Mouse (Mus musculus) midbrain, embryonic 13.5 days (tissue): ENCODE data around the gene Agpat2. TPM values are rescaled to one million over a fixed set of nuclear protein-coding genes. Genes with fewer than 3 reads are reported as not detected.

ENCODE experiments used
- ATAC-seq: fragments of 200-750 bp; cut with Nextera tagmentation; 2 replicates; pipeline ENCODE4 v1.8.0; 2017; ENCODE audit warnings: mild to moderate bottlenecking, moderate TSS enrichment, moderate library complexity
- H3K27ac ChIP-seq: fragments of 300-500 bp; sonication (generic); 2 replicates; pipeline ENCODE4 v1.5.1; 2015; ENCODE audit warnings: inconsistent platforms, mild to moderate bottlenecking, moderate library complexity
- H3K27me3 ChIP-seq: fragments of 300-500 bp; sonication (generic); 2 replicates; pipeline ENCODE4 v1.6.1; 2015; ENCODE audit warnings: mild to moderate bottlenecking, inconsistent platforms
- H3K36me3 ChIP-seq: fragments of 300-500 bp; sonication (generic); 2 replicates; pipeline ENCODE4 v1.6.1; 2015; ENCODE audit warnings: mild to moderate bottlenecking, inconsistent platforms
- H3K4me1 ChIP-seq: fragments of 300-500 bp; sonication (generic); replicated peaks from 2 replicates; pipeline ENCODE4 v1.6.1; 2015; ENCODE audit warnings: inconsistent platforms
- H3K4me2 ChIP-seq: fragments of 300-500 bp; sonication (generic); replicated peaks from 2 replicates; pipeline ENCODE4 v1.6.1; 2015; ENCODE audit warnings: moderate library complexity, mild to moderate bottlenecking, inconsistent platforms
- H3K4me3 ChIP-seq: fragments of 300-500 bp; sonication (generic); replicated peaks from 2 replicates; pipeline ENCODE4 v1.5.1; 2015; ENCODE audit warnings: mild to moderate bottlenecking, inconsistent platforms
- H3K9ac ChIP-seq: fragments of 300-500 bp; sonication (generic); replicated peaks from 2 replicates; pipeline ENCODE4 v1.6.1; 2015; ENCODE audit warnings: mild to moderate bottlenecking, inconsistent platforms
- H3K9me3 ChIP-seq: fragments of 300-500 bp; sonication (generic); 2 replicates; pipeline ENCODE4 v1.6.1; 2016; ENCODE audit warnings: mild to moderate bottlenecking, inconsistent platforms
- WGBS: fragments of 180-500 bp; shearing (Covaris S2); methylation state at CpG from one replicate; pipeline ENCODE4 v1.1.7; 2015; 5-methylcytosine and 5-hydroxymethylcytosine counted together
- polyA plus RNA-seq: library from polyadenylated mRNA; unstranded; fragments of >200 nt; fragmentation: Nextera tagmentation; extraction: Ambion mirVana; gene quantifications from 2 replicates; pipeline ENCODE4 v1.2.1, GENCODE M21; 2015

The Agpat2 gene
- polyA plus RNA-seq, 1 experiment from 2014 or later: 5.3 TPM

- Histone ChIP-seq H3K27ac (no peak overlapping the region), H3K4me2 (no peak overlapping the region), H3K9me3 (no peaks in the 10 kb centered on the region), H3K9ac (no peak overlapping the region; the same call in 1 of the 2 replicates), H3K27me3 (no peaks in the 10 kb centered on the region), H3K4me3 (no peak overlapping the region), H3K4me1 (no peaks in the 10 kb centered on the region), H3K36me3 (no peaks in the 10 kb centered on the region)
- 77% methylated on average over 9 of the region's 9 CpGs for WGBS
- no peak for ATAC-seq
These were observed 10.8 kb downstream of the Agpat2 start for GRCm38 (mm10) chr2:26593211-26594021.

DNA sequence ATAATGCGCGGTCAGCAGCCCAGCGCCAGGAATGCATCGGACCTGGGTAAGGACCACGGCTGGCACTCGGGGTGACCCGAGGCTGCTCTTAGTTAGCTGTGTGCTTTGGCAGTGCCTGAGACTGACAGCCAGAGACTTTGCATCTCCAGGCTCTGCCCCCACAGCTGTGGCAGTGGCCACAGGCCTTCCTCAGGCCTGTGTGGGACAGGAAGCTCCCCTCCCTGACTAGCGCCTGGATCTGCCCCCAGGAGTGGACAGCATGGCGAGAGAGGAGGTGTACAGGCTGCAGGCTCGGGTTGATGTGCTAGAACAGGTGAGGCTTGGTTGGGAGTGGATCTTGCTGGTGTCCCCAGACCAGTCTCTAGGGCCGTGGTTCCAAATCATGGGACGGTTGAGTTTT lies 12.8 kb downstream of the Agpat2 start:
- Histone ChIP-seq H3K36me3 (no peaks in the 10 kb centered on the region), H3K27ac (no peak overlapping the region), H3K9ac (no peak overlapping the region), H3K4me2 (no peak overlapping the region), H3K9me3 (no peaks in the 10 kb centered on the region), H3K4me3 (no peak overlapping the region), H3K4me1 (peaks cover 10% of the 10 kb centered on the region), H3K27me3 (no peaks in the 10 kb centered on the region)
- WGBS: 83% methylated on average over 12 of the region's 12 CpGs
- ATAC-seq: no peak

- H3K4me3 ChIP-seq: no peak overlapping the region
- H3K27me3 ChIP-seq: no peaks in the 10 kb centered on the region
- H3K9me3 ChIP-seq: no peaks in the 10 kb centered on the region
- no peak for ATAC-seq
- H3K36me3 ChIP-seq: no peaks in the 10 kb centered on the region
- no peak overlapping the region for H3K9ac ChIP-seq
- no peak overlapping the region for H3K27ac ChIP-seq
- 96% methylated on average over 7 of the region's 7 CpGs for WGBS
- no peak overlapping the region for H3K4me2 ChIP-seq
- peaks cover 14% of the 10 kb centered on the region for H3K4me1 ChIP-seq
These were observed 13.3 kb downstream of the Agpat2 start for GRCm38 (mm10) chr2:26590962-26591361.

GRCm38 (mm10) chr2:26590282-26590681 lies 13.9 kb downstream of the Agpat2 start:
- H3K36me3 ChIP-seq: no peaks in the 10 kb centered on the region
- H3K27ac ChIP-seq: no peak overlapping the region
- no peak for ATAC-seq
- no peak overlapping the region for H3K4me3 ChIP-seq
- H3K9me3 ChIP-seq: no peaks in the 10 kb centered on the region
- no peaks in the 10 kb centered on the region for H3K27me3 ChIP-seq
- no peak overlapping the region for H3K4me2 ChIP-seq
- H3K4me1 ChIP-seq: peaks cover 14% of the 10 kb centered on the region
- WGBS: 98% methylated on average over 7 of the region's 7 CpGs
- H3K9ac ChIP-seq: no peak overlapping the region; the same call in 1 of the 2 replicates

DNA sequence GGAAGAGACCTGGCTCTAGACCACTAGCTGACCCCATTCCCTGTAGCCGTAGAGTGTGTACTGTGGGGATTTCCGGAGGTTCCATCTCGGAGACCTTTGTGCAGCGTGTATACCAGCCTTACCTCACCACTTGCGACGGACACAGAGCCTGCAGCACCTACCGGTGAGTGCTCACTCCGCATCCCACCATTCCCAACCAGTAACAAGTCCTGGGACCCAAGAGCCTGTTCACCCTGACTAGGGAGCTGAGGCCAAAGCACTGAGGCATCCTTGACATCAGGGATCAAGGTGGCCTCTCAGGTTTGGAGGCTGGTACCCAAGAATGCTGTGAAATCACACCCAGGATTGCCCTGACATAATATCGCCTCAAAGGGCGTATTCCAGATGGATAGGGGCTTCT lies 14.9 kb downstream of the Agpat2 start:
- 92% methylated on average over 10 of the region's 10 CpGs for WGBS
- H3K9ac ChIP-seq: no peak overlapping the region
- H3K4me3 ChIP-seq: no peak overlapping the region
- no peak for ATAC-seq
- H3K4me2 ChIP-seq: no peak overlapping the region
- no peaks in the 10 kb centered on the region for H3K27me3 ChIP-seq
- no peaks in the 10 kb centered on the region for H3K9me3 ChIP-seq
- no peak overlapping the region for H3K27ac ChIP-seq
- H3K36me3 ChIP-seq: no peaks in the 10 kb centered on the region
- H3K4me1 ChIP-seq: peaks cover 14% of the 10 kb centered on the region

DNA sequence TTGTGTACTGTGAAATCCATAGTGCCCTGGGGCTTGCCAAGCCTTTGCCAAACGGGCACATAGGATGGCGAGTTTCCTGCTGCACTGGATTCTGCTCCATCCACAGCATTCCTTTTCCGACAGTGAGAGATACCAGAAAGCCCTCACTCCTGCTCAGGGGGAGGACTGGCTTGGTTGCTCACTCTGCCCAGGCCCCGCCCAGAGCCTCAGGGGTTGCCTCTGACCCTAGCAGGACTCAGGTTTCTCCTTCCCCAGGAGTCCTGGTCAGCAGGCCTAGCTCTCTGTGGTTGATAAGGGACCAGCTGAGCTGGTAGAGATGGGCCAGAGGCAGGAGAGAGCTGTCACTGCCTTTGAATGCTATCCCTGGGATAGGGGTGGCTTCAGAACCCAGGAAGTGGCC lies 15.6 kb downstream of the Agpat2 start:
- ATAC-seq: no peak
- no peak overlapping the region for H3K27ac ChIP-seq
- H3K27me3 ChIP-seq: no peaks in the 10 kb centered on the region
- 46% methylated on average over 4 of the region's 4 CpGs for WGBS
- peaks cover 14% of the 10 kb centered on the region for H3K4me1 ChIP-seq
- no peak overlapping the region for H3K4me3 ChIP-seq
- H3K9ac ChIP-seq: peak overlapping the region; percentile 25
- H3K36me3 ChIP-seq: no peaks in the 10 kb centered on the region
- no peaks in the 10 kb centered on the region for H3K9me3 ChIP-seq
- peak overlapping the region; percentile 9; the same call in 1 of the 2 replicates for H3K4me2 ChIP-seq

DNA sequence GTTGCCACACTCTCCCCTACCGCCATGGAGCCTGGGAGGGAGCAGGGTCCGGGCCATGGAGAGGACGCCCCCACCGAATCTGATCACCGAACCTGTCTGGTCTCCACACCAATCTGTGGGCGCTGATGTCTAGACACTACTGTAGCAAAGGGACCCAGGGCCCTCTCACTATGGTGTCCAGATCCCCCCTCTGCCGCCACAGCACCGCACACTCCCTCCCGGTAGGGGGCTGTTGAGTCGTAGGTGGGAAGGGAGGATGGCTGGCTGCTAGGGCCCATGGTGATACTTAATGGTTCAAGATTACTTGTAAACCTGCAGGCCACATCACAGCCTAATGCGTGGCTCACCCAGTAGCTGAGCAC lies 17.2 kb downstream of the Agpat2 start:
- peak; percentile 64; the same call in 1 of the 2 replicates for ATAC-seq
- peak overlapping the region; percentile 75 for H3K4me2 ChIP-seq
- WGBS: 7% methylated on average over 11 of the region's 11 CpGs
- no peaks in the 10 kb centered on the region for H3K36me3 ChIP-seq
- peak overlapping the region; percentile 53 for H3K4me3 ChIP-seq
- no peaks in the 10 kb centered on the region for H3K9me3 ChIP-seq
- no peak overlapping the region for H3K27ac ChIP-seq
- peak overlapping the region; percentile 71 for H3K9ac ChIP-seq
- H3K4me1 ChIP-seq: peaks cover 14% of the 10 kb centered on the region
- H3K27me3 ChIP-seq: no peaks in the 10 kb centered on the region

- peak; percentile 85 for ATAC-seq
- Histone ChIP-seq H3K9ac (peak within 1 kb of the TSS; percentile 71), H3K4me1 (peaks cover 14% of the 10 kb centered on the region), H3K9me3 (no peaks in the 10 kb centered on the region), H3K27ac (peak within 1 kb of the TSS; percentile 1; the same call in 1 of the 2 replicates), H3K36me3 (no peaks in the 10 kb centered on the region), H3K4me2 (peak within 1 kb of the TSS; percentile 75), H3K4me3 (peak within 1 kb of the TSS; percentile 53), H3K27me3 (no peaks in the 10 kb centered on the region)
- WGBS: 1% methylated on average over 64 of the region's 65 CpGs
These were observed 17.7 kb downstream of the Agpat2 start, which contains the start of gene Gm20532 for GRCm38 (mm10) chr2:26586294-26587043. TSS of gene Gm20532 (plus strand) at chr2:26586639.

GRCm38 (mm10) chr2:26585713-26586112 lies 18.5 kb downstream of the Agpat2 start:
- Histone ChIP-seq H3K9me3 (no peaks in the 10 kb centered on the region), H3K4me3 (0 out of 2 replicates have a peak overlapping the region, but pooled peaks have one; percentile 53), H3K9ac (peak overlapping the region; percentile 23; the same call in 1 of the 2 replicates), H3K27me3 (no peaks in the 10 kb centered on the region), H3K4me1 (peaks cover 14% of the 10 kb centered on the region), H3K27ac (peak overlapping the region; percentile 1; the same call in 1 of the 2 replicates), H3K36me3 (no peaks in the 10 kb centered on the region), H3K4me2 (no peak overlapping the region)
- 72% methylated on average over 6 of the region's 6 CpGs for WGBS
- ATAC-seq: 0 out of 2 replicates have a peak, but pooled peaks have one; percentile 1

- Histone ChIP-seq H3K4me3 (peak overlapping the region; percentile 14; the same call in 1 of the 2 replicates), H3K9me3 (no peaks in the 10 kb centered on the region), H3K9ac (0 out of 2 replicates have a peak overlapping the region, but pooled peaks have one; percentile 36), H3K4me2 (no peak overlapping the region), H3K27ac (0 out of 2 replicates have a peak overlapping the region, but pooled peaks have one; percentile 51), H3K4me1 (peaks cover 14% of the 10 kb centered on the region), H3K36me3 (no peaks in the 10 kb centered on the region), H3K27me3 (no peaks in the 10 kb centered on the region)
- 75% methylated on average over 11 of the region's 11 CpGs for WGBS
- ATAC-seq: no peak
These were observed 20.6 kb downstream of the Agpat2 start for GRCm38 (mm10) chr2:26583640-26584039.

DNA sequence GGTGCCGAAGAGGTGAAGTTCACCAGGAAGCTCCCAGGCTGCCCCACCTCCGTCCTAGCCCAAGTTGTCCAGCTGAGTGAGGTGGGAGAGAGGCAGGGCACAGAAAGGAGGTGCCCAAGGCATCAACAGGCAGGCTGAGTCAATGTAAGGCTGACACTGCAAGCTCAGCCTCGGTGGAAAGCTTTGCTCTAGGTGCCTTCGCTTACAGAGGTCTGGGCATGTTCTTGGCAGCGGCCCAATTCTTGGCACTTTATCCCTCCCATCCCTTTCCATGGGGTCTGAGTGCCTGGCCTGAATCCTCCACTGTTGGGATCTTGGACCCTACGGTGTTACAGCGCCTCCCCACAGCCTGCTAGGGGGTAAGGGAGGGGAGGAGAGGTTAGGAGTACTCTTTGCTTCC lies 21.5 kb downstream of the Agpat2 start:
- Histone ChIP-seq H3K36me3 (no peaks in the 10 kb centered on the region), H3K9ac (no peak overlapping the region), H3K27me3 (no peaks in the 10 kb centered on the region), H3K4me2 (no peak overlapping the region), H3K27ac (no peak overlapping the region), H3K4me3 (no peak overlapping the region), H3K9me3 (no peaks in the 10 kb centered on the region), H3K4me1 (peaks cover 20% of the 10 kb centered on the region)
- 82% methylated on average over 7 of the region's 7 CpGs for WGBS
- no peak for ATAC-seq

GRCm38 (mm10) chr2:26582203-26582602 lies 22.0 kb downstream of the Agpat2 start:
- Histone ChIP-seq H3K4me1 (peaks cover 18% of the 10 kb centered on the region), H3K9ac (no peak overlapping the region), H3K36me3 (no peaks in the 10 kb centered on the region), H3K4me3 (no peak overlapping the region), H3K9me3 (no peaks in the 10 kb centered on the region), H3K27me3 (no peaks in the 10 kb centered on the region), H3K27ac (no peak overlapping the region), H3K4me2 (no peak overlapping the region)
- WGBS: 72% methylated on average over 2 of the region's 2 CpGs
- ATAC-seq: no peak
